Mouse (Mus musculus) lung, postnatal 0 days (tissue): Measurements from ENCODE around the gene 2610528J11Rik. TPM values are rescaled to one million over a fixed set of nuclear protein-coding genes. Genes with fewer than 3 reads are reported as not detected.

ENCODE experiments used
- ATAC-seq: fragments of 200-750 bp; cut with Nextera tagmentation; 2 replicates; pipeline ENCODE4 v1.8.0; 2017; ENCODE audit warnings: moderate library complexity
- DNase-seq: peaks from one replicate; pipeline ENCODE4 v3.0.0-alpha.2; 2016; ENCODE audit warnings: low spot score
- H3K27ac ChIP-seq: fragments of 300-500 bp; sonication (generic); 2 replicates; pipeline ENCODE4 v1.5.1; 2014; ENCODE audit warnings: antibody characterized with exemption, mild to moderate bottlenecking, low read length, mixed read lengths
- H3K27me3 ChIP-seq: fragments of 300-500 bp; sonication (generic); replicated peaks from 2 replicates; pipeline ENCODE4 v1.6.1; 2014; ENCODE audit warnings: low read length, mixed read lengths; ENCODE audit not compliant: insufficient read depth
- H3K36me3 ChIP-seq: fragments of 300-500 bp; sonication (generic); 2 replicates; pipeline ENCODE4 v1.6.1; 2014; ENCODE audit warnings: low read length, mixed read lengths; ENCODE audit not compliant: insufficient read depth
- H3K4me1 ChIP-seq: fragments of 300-500 bp; sonication (generic); 2 replicates; pipeline ENCODE4 v1.6.1; 2014; ENCODE audit warnings: antibody characterized with exemption, low read depth, low read length, mixed read lengths; ENCODE audit not compliant: insufficient read depth
- H3K4me2 ChIP-seq: fragments of 300-500 bp; sonication (generic); replicated peaks from 2 replicates; pipeline ENCODE4 v1.6.1; 2014; ENCODE audit warnings: low read depth, mild to moderate bottlenecking, low read length, moderate library complexity, mixed read lengths
- H3K4me3 ChIP-seq: fragments of 300-500 bp; sonication (generic); 2 replicates; pipeline ENCODE4 v1.5.1; 2014; ENCODE audit warnings: low read depth, low read length
- H3K9ac ChIP-seq: fragments of 300-500 bp; sonication (generic); replicated peaks from 2 replicates; pipeline ENCODE4 v1.6.1; 2014; ENCODE audit warnings: low read depth, mild to moderate bottlenecking
- H3K9me3 ChIP-seq: fragments of 300-500 bp; sonication (generic); 2 replicates; pipeline ENCODE4 v1.6.1; 2016; ENCODE audit warnings: low read length, mixed read lengths
- CTCF ChIP-seq: IDR thresholded peaks from 2 replicates; pipeline ENCODE4 v1.5.1; 2016; ENCODE audit warnings: antibody characterized with exemption, mild to moderate bottlenecking
- EP300 ChIP-seq: IDR thresholded peaks from 2 replicates; pipeline ENCODE4 v1.6.1; 2016; ENCODE audit warnings: antibody characterized with exemption, mild to moderate bottlenecking, control low read depth
- WGBS: fragments of 180-500 bp; shearing (Covaris S2); extraction: QIAGEN DNeasy Blood & Tissue Kit; methylation state at CpG from one replicate; pipeline ENCODE4 v1.1.7; 2014; 5-methylcytosine and 5-hydroxymethylcytosine counted together
- polyA plus RNA-seq: library from polyadenylated mRNA; unstranded; fragments of >200 nt; fragmentation: Nextera tagmentation; extraction: Ambion mirVana; gene quantifications from 2 replicates; pipeline ENCODE4 v1.2.1, GENCODE M21; 2015

2610528J11Rik gene
- polyA plus RNA-seq, 1 experiment from 2014 or later: 23.2 TPM

DNA sequence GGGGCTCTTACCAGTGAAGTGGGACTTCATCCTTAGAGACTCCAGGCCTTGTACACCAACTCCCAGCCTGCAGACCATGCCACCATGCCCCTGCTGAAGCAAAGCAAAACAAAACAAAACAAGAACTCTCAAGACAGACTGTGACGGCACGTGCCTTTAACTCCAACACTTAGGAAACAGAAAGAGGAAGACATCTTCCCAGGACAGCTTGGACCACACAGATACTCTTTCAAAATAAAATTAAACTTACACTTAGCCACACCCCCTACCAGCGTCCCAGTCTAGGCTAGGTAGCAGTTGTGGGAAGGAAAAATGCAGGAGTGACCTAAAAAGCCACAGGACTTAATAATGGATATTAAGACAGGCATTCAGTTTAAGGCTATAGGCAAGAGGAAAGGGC is 1.0 kb upstream of the 2610528J11Rik start:
- ATAC-seq: no peak
- no peaks in the 10 kb centered on the region for H3K36me3 ChIP-seq

DNA sequence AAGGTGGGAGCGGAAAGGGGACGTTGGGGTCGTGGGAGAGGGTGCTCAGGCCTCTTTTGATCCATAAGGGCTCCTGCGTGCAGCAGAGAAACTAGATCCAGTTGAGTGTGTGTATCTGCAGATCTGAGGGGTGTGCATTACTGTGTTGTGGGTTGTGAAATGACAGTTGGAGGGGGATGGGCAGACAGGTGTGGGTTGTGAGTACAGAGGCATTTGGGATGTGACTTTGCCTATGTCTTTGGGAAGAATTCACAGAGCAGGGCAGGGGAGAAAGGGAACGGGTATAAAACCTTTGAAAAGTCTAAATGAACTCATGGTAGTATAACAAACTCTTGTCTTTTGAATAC is 509 bp downstream of the 2610528J11Rik start:
- WGBS: 35% methylated on average over 5 of the region's 5 CpGs
- Histone ChIP-seq H3K4me1 (0 out of 2 replicates have a peak, but pooled peaks cover 2% of the 10 kb centered on the region), H3K27me3 (no peaks in the 10 kb centered on the region), H3K36me3 (no peaks in the 10 kb centered on the region), H3K27ac (no peak overlapping the region), H3K9me3 (no peaks in the 10 kb centered on the region), H3K4me2 (peak overlapping the region; percentile 50), H3K4me3 (0 out of 2 replicates have a peak overlapping the region, but pooled peaks have one; percentile 20), H3K9ac (no peak overlapping the region)
- TF ChIP-seq CTCF (no peak), EP300 (no peak)
- no peak for DNase-seq
- ATAC-seq: peak; percentile 39; the same call in 1 of the 2 replicates

More for the DNA sequence above, 1.0 kb upstream of the 2610528J11Rik start:
- no peaks in the 10 kb centered on the region for H3K9me3 ChIP-seq
- H3K27me3 ChIP-seq: no peaks in the 10 kb centered on the region
- 0 out of 2 replicates have a peak, but pooled peaks cover 2% of the 10 kb centered on the region for H3K4me1 ChIP-seq
- H3K4me3 ChIP-seq: no peak overlapping the region
- H3K9ac ChIP-seq: no peak overlapping the region
- DNase-seq: no peak
- H3K4me2 ChIP-seq: no peak overlapping the region
- H3K27ac ChIP-seq: no peak overlapping the region
- no peak for TF ChIP-seq CTCF
- TF ChIP-seq EP300: no peak
- 57% methylated on average over 3 of the region's 3 CpGs for WGBS

DNA sequence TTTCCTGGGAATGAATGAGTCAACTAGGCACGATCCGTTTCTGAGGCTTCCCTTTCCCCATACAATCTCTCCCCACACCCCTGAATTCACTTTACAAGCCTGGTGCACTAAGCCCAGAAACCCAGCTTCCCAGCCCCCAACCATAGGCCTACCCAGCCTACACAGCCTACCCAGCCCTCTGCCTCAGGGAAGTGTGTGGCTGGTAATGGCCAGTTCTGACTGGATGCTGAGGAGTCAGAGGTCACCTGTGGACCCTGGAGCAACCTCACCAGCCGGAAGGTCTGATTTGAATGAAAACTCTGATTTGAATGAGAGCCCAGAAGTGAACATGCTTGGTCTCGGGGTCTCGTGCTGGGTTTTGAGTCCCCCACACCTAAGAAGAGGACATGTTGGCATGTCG is 921 bp downstream of the 2610528J11Rik start:
- no peaks in the 10 kb centered on the region for H3K9me3 ChIP-seq
- H3K4me2 ChIP-seq: peak overlapping the region; percentile 50
- H3K27ac ChIP-seq: no peak overlapping the region
- 80% methylated on average over 6 of the region's 6 CpGs for WGBS
- no peaks in the 10 kb centered on the region for H3K27me3 ChIP-seq
- ATAC-seq: no peak
- H3K9ac ChIP-seq: no peak overlapping the region
- TF ChIP-seq EP300: no peak
- TF ChIP-seq CTCF: no peak
- no peaks in the 10 kb centered on the region for H3K36me3 ChIP-seq
- no peak for DNase-seq
- H3K4me1 ChIP-seq: 0 out of 2 replicates have a peak, but pooled peaks cover 2% of the 10 kb centered on the region
- H3K4me3 ChIP-seq: no peak overlapping the region

DNA sequence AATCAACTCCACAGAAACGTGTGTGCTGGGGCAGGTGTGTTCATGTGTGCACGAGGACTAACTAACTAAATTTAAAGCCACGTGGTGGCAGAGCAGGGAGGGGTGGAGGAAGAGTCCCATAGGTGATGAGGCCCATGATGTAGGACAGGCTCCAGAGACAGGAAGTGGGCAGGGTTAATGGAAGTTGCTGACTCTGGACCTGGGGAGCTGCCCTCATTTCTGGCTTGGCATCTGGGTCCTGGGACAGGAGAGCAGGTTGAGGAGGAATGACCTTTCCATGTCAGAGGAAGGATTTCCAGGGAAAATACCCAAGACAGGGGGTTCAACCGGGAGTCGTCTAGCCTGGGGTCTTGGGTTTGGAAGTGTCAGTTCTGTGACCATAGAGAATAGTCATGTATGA is 5.9 kb downstream of the 2610528J11Rik start:
- H3K9me3 ChIP-seq: no peaks in the 10 kb centered on the region
- no peaks in the 10 kb centered on the region for H3K36me3 ChIP-seq
- no peak for ATAC-seq
- H3K4me3 ChIP-seq: no peak overlapping the region
- H3K9ac ChIP-seq: no peak overlapping the region
- DNase-seq: no peak
- no peaks in the 10 kb centered on the region for H3K27me3 ChIP-seq
- no peak overlapping the region for H3K4me2 ChIP-seq
- H3K4me1 ChIP-seq: 0 out of 2 replicates have a peak, but pooled peaks cover 1% of the 10 kb centered on the region
- TF ChIP-seq CTCF: no peak
- no peak for TF ChIP-seq EP300
- 72% methylated on average over 5 of the region's 5 CpGs for WGBS
- H3K27ac ChIP-seq: no peak overlapping the region

DNA sequence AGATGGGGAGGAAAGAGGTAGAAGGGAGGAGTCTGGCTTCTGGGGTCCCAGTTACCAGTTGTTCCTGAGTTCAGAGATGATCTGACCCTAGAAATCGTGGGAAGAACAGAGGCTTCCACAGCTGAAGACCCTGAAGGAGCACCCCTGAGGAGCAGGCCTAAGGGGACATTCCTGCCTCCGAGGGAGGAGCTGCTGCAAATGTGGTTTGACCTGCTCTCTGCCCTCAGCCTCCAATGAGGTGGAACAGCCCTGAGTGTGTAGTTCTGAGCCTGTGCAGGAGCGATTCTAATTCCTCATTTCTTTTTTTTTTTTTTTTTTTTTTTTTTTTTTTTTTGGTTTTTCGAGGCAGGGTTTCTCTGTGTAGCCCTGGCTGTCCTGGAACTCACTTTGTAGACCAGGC is 6.4 kb downstream of the 2610528J11Rik start:
- Histone ChIP-seq H3K4me3 (no peak overlapping the region), H3K36me3 (no peaks in the 10 kb centered on the region), H3K9me3 (no peaks in the 10 kb centered on the region), H3K4me1 (no peaks in the 10 kb centered on the region), H3K27ac (no peak overlapping the region), H3K9ac (no peak overlapping the region), H3K27me3 (no peaks in the 10 kb centered on the region), H3K4me2 (no peak overlapping the region)
- WGBS: 62% methylated on average over 3 of the region's 4 CpGs
- ATAC-seq (no peak), DNase-seq (no peak)
- TF ChIP-seq CTCF (no peak), EP300 (no peak)

DNA sequence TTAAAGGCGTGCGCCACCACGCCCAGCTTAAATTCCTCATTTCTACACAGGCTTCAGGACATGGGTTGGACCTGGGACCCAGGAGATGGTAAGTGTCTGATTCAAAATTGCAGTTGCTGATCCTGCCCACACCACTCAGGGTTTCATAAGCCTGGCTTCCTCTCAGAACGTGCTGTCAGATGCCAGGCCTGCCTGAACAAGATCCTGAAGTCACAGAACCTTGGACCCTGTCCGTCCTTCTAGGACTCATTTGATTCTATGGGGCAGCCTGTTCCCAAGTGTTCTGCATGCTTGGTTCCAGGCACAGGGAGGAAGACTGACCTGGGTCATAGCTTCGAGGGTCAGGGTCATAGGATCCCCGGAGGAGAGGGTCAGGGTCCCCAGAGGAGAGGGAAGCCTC is 6.8 kb downstream of the 2610528J11Rik start:
- DNase-seq (no peak), ATAC-seq (no peak)
- H3K4me3 ChIP-seq: no peak overlapping the region
- H3K4me1 ChIP-seq: no peaks in the 10 kb centered on the region
- H3K36me3 ChIP-seq: no peaks in the 10 kb centered on the region
- TF ChIP-seq EP300: no peak
- no peak for TF ChIP-seq CTCF
- H3K9ac ChIP-seq: no peak overlapping the region
- H3K9me3 ChIP-seq: no peaks in the 10 kb centered on the region
- H3K4me2 ChIP-seq: no peak overlapping the region
- WGBS: 76% methylated on average over 7 of the region's 7 CpGs
- no peak overlapping the region for H3K27ac ChIP-seq
- no peaks in the 10 kb centered on the region for H3K27me3 ChIP-seq

DNA sequence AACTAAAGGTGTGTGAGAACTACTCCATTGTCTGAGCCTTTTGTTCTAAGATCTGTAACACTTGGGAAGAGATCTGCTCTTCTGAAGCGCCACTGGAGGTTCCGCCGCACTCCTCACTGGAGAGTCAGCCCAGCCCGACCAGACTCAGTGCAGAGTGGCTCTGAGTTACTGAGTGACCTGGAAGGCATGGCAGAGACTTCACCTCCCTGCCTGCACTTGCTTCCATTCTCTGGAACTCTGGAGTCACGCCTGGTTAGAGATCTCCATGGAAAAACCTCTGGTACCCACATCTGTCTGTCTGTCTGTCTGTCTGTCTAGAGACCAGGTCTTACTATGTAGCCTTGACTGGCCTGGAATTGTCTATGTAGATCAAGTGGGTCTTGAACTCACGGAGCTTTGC is 8.8 kb downstream of the 2610528J11Rik start:
- Histone ChIP-seq H3K4me1 (no peaks in the 10 kb centered on the region), H3K27me3 (no peaks in the 10 kb centered on the region), H3K36me3 (no peaks in the 10 kb centered on the region), H3K4me2 (no peak overlapping the region), H3K9ac (no peak overlapping the region), H3K27ac (no peak overlapping the region), H3K9me3 (no peaks in the 10 kb centered on the region), H3K4me3 (no peak overlapping the region)
- WGBS: 75% methylated on average over 6 of the region's 6 CpGs
- TF ChIP-seq EP300 (no peak), CTCF (no peak)
- DNase-seq: no peak
- no peak for ATAC-seq
